Mouse (Mus musculus) mature B cell (primary cell): Measurements from ENCODE around the gene Lemd1.
"Not testable (repeated sequence)": the region's sequence is repeated elsewhere in the genome, so short reads cannot be mapped to it uniquely, and the experiment has no call there.

ENCODE experiments used
- in situ Hi-C: fragments of 300-500 bp; cut with MboI; formaldehyde crosslinking; loops from 2 replicates; pipeline ENCODE4 v1.14.3; 2019

Gene Lemd1

DNA sequence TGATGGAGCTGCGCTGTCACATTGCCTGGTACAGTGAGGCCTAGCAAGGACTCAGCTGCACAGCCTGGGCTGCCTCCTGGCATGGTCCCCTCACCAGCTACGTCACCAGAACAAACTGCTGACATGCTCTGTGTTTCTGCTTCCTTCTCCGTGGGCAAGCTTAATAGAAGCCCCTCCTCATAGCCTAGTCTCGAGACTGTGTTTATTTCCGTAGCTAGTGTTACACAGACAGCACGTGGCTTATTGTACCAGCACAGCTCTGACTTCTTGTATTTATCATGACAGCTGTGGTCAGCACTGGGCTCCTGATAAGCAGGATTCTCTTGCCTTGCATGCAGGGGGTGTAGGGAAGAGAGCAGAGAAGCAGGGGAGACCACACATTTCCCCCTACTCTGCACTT is 54.9 kb downstream of the Lemd1 start:
- in situ Hi-C loops, result no loop called here

DNA sequence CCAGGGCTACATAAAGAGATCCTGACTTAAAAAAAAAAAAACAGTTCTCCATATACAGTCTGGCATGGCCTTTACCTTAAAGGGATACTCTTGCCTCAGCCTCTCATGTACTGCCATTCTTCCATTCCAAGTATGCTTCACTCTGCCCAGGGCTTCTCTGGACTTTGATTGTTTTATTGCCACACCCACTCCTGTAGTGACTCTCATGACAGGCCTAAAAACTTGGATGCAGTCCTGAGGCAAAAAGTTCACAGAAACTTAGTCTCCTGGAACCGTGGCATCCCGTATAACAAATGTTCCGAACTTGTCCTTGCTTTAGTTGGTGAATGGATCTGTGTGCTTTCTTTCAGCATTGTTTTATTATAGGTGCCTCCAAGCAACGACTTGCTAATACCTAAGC is 55.4 kb downstream of the Lemd1 start:
- in situ Hi-C loops, result no loop called here

DNA sequence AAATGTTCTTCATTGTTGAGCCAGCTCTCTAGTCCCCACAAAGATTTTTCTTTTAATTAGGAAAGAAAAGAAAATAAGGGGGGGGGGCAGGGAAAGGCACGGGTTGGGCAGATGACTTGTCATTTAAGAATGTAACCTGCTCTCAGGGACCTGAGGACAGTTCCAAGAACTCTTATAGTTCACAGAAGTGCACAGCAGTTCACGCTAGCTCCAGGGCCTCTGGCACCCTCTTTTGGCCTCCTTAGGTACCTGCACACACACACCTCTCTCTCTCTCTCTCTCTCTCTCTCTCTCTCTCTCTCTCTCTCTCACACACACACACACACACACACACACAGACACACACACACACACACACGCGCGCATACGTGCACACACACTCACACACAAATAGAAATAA is 63.2 kb downstream of the Lemd1 start:
- in situ Hi-C loops, result no loop called here

DNA sequence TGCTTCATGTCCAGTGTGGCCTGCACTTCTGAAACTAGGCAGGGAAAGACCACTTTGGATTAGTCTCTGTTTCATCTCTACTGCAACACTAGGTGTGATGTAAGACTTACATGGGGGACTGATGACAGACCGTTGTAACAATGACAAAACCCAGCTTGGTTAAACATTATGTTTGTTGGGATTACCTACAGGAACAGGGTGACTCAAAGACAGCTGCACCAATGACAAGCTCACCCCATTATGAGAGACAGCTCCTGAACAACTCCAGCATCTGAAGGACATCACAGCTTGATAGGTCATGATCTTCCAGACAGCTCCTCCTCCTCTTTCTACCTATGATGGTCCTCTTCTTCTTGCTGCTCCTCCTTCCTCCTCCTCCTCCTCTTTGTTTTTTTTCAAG is 69.1 kb downstream of the Lemd1 start:
- in situ Hi-C loops, result no loop called here

DNA sequence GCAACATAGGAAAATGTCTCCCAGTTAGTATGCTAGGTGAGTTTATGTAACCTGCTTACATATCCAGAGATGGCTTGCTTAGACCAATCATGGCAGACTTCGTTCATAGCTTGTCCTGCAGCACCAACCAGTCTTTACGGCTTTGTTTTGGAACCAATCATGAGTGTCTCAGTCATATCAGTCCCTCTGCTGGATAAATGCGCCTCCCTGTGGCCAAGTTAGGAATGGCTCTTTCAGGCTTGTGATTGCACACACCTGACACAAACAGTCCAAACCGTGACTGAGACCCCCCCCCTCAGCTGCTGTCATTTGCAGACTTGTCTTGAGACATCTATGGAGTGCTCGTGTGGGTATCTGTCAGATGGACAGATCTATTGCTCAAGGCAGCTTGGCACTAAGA is 69.8 kb downstream of the Lemd1 start:
- in situ Hi-C loops, result no loop called here

DNA sequence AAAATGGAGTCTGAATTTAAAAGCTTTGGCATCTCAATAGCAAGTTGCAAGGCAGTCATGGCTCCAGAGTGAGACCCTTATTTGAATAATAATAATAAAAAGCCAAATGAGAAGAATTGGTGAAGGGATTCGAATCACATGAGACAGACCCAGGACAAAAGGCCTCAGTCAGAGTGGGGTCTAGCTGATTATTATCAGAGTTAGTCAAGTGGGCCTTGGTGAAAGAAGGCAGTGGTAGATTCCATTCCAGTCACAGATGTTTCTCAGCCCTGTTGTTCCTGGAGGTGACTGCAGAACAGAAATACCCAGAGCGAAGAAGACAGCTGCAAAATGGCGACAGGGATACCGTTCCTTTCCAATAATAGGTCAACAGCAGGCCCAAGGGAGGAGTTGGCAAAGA is 72.4 kb downstream of the Lemd1 start:
- in situ Hi-C loops, result no loop called here

DNA sequence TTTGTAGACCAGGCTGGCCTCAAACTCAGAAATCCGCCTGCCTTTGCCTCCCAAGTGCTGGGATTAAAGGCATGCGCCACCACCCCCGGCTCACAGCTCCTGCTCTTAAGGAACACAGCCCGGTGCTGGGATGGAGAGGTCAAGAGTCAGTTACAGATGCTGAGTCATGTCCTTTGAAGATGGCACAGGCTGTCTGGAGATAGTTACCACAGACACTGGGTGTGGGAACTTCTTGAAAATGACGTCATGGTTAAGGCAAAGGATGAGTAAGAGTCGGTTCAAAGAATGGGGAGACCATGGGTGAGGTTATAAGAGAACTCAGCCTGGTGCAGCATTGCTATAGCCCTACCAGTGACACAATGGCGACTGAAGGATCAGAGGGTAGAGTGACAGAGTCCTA is 73.3 kb downstream of the Lemd1 start:
- in situ Hi-C loops, result no loop called here

DNA sequence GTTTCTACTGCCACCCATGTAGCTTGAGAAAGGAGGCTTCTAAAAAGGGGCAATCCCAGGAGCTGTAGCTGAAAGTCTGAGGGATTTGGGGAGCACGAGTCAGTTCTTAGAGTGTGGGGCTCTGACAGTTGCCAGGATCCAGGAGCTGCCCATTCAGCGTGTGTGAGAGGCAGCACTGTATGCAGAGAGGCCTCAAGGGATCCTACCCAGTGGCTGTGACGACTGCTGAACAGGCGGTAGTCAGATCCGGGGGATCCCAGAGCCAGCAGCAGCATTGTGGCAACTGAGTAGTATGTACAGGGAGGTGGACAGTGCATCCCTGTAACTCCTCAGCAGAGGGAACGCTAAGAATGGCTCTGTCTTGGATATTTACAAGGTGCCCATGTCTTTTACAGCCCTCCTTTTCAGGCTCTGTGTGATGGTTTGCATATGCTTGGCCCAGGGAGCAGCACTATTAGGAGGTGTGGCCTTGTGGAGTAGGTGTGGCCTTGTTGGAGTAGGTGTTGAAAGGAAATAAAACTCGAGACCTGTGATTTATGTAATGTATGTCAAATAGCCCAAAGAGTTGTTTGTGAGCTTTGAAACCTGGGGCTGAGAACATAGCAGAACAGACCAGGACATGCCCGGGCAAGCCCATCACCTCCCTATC is 74.1 kb downstream of the Lemd1 start:
- in situ Hi-C loops, result no loop called here

DNA sequence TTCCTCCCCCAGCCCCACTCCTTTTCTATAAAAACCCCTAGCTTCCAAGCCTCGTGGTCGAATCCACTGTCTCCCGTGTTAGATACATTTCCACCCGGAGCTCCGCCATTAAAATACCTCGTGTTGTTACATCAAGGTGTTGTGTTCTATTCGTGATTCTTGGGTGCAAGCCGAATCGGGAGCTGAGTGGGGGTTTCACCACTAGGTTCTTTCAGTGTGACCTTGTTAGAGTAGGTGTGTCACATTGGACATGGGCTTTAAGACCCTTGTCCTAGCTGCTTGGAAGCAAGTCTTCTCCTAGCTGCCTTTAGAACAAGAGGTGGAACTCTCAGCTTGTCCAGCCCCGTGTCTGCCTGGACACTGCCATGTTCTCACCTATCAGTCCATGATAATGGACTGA is 74.7 kb downstream of the Lemd1 start:
- in situ Hi-C loops, result no loop called here

DNA sequence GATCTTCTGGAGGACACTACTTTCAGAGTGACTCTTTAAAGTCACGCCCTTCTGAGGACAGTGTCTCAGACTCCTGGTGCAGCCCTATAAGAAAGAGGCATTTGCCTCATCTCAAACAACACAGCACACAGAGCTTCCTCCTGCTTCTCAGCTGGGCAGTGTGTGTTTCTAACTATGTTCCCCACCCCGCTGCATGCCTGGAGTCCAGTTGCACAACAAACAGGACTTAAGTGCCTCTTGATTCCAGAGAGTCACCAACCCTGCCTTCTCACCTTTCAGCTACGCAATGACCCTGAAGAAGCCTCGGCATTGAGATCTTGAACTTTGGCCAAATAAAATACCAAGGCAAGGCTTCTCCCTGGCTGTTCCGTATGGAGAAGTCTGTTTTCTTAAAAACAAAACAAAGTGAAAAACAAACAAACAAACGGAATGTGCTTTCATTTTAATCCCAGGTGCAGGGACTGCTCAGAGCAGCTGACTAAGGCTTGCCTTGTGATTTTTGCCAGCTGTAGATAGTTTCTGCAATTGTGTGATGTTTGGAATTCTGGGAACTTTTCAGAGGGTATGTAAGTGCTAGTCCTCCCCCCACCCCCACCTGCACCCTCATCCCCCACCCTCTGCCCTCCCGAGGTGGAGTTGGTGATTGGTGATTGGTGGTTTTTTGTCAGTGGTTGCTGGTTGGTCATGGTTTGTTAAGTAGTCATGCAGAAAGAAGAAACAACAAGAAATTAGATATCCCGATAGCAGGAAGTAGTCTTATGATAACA is 75.7 kb downstream of the Lemd1 start:
- in situ Hi-C loops, result no loop called here

DNA sequence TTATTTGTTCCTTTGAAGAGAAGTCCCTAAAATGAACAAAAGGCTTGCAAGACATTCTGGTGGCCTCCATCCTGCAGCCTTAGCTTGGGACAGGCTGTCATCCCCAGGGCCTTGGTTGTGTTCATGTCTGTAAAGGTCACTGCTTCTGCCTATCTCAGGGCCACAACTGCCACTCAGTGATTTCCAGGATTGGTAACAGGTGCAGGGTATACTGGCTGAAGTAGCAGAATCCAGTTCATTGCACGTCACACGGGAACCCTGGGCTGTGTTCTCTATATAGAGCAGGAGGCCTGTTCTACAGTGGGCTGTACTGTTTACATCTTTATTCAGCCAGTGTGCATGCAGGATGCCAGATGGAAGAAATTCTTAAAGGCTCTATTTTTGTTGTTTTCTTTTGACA is 76.7 kb downstream of the Lemd1 start:
- in situ Hi-C loops, result no loop called here

DNA sequence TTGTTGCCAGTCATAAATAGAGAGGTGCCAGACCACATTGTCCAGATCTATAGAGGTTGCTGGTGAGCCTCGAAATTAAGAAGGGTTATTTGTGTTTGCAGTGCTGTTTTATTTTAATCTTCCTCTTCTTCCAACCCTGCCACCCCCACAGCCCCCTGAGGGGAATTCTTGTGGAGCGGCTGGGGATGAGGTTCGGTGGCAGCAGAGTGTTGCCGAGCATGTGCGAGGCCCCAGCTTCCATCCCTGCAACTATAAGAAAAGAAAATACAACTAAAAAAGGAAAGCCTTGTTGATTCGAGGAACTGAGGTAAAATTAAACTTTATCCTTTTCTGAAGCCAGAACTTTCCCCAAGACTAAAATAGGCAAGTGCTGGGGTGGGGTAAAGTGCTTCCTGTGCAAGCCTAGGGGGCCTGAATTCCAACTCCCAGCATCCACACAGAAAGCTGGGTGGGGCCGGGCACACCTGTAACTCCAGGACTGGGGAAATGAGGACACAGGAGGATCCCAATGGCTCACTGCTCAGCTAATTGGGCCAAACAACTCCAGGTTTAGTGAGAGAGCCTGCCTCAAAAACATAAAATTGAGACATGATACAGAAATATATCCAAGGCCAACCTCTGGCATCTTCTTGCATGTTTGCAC is 77.3 kb downstream of the Lemd1 start:
- in situ Hi-C loops, result no loop called here

DNA sequence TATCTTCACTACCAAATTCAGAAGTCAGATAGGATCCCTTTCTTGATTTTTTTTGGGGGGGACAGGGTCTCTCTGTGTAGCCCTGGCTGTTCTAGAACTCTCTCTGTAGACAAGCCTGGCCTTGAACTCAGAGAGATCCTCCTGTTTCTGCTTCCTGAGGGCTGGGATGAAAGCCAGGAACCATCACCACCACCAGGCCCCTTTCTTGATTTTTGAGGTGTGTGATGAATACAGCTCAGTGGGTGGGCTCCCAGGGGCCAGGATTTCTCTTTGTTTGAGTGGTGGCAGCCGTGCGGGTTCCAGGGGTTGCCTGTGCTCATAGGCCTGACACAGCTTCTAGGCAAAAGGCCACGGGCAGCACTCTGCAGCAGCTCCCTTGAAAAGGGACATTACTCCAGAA is 80.0 kb downstream of the Lemd1 start:
- in situ Hi-C loops, result no loop called here

DNA sequence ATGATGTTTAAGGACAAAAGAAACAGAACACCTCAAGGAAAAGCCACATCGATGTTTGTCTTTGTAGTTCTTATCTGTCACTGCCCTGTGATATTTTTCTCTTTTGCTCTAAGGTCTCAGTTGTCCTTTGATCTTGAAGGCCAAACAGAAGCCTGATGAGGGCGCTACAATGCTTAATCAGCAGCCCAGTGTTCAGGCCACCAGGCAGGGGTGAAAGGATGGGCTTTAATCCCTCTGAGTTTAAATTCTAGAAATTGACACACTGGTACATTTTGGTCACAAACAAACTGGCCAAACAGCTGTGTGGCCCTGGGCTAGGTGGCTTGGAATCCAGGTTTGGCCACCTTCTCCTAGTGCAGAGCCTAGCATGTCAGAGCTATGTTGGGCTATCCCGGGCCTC is 85.5 kb downstream of the Lemd1 start:
- in situ Hi-C loops, result no loop called here

DNA sequence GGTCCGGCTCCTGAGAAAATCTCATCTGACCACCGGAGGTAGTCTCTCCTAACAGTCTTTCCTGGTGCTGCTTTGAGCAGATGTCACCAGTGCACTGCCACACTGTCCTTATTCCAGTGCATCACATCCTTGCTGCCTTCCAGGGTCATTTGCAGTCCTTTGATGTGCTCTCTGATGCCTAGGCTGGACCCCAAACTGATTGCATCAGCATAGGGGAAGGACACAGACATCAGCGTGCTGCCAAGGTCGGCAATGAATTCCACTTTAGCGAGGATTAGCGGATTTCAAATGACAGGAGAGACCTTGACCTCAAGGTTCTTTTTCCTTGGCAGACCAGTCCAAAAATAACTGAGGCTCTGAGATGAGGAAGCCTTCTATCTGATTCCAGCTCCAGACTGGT is 85.9 kb downstream of the Lemd1 start:
- in situ Hi-C loops, result no loop called here

DNA sequence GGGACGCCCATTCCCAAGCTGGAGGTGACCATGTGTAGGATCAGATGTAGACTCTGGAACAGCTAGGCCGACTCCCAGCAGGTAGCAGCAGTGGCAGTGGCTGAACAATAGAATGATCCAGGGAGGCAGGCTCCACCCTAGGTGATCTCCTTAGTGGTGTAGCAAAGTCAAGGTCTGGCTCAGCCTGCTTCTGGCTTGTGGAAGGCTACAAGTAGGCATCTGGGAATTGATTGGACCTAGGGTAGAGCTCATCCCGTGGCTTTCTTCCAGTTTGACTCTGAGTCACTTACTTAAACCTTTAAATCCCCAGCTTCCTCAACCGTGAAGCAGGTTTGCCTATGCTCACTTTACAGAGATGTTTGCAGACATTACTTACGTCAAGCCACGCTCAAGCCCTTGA is 89.4 kb downstream of the Lemd1 start:
- in situ Hi-C loops, result not testable (repeated sequence)

DNA sequence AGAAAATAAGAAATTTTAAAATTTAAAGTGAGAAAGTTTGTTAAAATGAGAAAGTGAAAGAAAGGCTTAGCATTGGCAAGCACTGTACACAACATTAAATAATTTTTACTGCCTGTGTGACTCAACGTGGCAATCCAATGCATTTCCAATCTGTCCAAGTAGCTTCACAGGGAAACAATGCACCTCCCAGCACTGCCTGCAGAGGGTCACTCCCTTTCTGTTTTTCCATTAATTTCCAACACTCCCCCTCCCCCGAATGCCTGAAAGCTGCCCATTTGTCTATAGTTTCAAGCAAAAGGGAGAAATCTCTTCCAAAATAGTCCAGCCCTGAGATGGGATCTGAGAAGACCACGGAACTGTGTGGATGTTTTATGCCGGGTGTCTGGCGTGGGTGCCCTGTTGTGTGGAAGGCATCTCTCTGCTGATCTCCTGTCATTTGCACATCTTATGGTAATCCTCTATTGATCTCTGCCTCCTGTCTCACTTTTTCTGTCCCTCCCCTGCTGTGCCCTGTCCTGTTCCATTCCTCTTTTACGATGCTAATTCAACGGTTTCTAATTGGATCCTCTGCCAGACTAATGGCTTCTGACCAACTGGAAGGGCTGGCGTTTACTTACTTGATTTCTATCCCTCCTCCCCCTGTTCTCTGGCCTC is 90.4 kb downstream of the Lemd1 start:
- in situ Hi-C loops, result no loop called here

DNA sequence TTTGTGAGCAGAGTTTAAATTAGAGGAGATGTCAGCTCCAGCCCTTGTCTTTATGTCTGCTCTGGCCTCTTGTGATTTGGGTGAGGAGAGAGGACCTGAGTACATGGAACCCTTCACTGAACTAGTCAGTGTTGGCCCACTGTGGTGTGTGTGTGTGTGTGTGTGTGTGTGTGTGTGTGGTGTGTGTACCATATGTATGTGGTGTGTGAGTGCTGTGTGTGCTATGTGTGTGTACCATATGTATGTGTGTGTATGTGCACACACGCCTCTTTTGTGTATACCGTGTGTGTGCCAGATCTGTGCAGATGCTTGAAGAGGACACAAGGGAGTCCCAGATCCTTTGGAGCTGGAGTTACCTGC is 90.9 kb downstream of the Lemd1 start:
- in situ Hi-C loops, result no loop called here

DNA sequence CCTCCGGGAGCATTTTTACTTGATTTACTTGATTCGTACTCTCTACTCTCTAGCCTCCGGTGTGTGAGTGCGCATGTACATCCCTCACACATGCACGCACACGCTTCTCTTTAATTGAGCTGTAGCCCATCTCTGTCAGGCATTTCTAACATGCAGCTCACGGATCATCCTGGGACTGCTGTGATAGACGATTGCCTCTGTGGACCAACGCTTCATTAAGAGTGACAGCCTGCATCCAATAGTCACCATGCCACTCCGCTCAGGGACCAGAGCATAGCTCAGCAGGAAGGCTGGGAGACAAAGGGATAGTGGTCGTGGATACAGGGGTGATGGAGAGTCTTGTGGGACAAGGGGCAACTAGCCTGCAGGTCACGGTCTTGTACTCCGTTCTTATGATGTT is 91.8 kb downstream of the Lemd1 start:
- in situ Hi-C loops, result no loop called here

DNA sequence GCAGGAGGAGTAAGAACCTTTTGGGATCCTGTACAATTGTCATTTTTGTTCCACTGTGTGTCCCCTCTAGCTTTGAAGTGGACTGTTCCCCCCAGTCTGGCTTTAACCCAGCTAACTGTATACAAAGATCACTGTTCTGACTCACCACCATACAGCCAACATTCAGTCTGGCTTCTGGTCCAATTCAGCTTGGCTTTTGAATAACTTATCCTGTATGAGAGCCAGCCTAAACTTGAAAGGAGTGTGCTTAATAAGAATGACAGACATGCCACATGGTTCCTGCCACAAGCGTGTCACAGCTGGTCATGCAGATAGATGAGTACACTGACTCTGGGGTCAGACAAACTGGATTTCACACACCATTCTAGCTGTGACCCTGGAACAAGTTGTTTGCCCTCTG is 95.5 kb downstream of the Lemd1 start:
- in situ Hi-C loops, result no loop called here

DNA sequence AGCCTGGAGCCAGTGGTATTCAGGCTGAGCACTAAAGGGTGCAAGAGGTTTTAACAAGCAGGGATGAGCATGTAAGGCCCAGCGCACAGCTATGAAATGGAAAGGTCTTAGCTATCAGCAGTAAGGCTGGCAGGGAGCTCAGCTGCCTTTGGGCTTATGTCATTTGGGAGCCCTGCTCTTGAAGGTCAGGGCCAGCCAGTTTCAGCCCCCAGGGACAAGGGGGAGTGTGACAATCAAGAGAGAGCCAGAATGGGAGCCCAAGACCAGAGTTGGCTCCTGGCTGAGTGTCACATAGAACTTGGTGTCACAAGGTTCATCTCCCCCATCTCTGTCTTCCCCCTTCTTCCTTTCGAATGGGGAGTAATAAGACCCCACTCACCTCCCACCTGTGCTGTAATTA is 96.2 kb downstream of the Lemd1 start:
- in situ Hi-C loops, result no loop called here

DNA sequence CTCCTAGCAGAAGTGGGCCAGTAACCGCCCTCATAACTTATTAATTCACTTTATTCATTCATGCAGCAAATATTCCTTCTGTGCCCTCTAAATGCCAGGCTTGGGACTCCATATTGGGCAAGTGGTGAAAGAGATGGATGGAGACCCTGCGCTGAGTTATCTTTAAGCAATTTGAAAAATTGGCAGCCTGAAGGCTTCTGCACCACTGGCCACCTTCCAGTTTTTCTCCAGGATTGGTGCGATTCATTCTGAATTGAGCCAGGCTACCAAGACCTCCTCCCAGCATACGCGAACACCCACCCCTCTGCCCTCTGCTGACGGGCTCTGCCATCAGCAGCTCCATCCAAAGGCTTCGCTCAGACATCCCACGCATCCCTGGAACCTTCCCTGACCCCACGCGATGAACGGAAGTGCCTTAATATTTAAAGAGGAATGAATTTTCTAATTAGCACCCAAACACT is 96.8 kb downstream of the Lemd1 start:
- in situ Hi-C loops, result no loop called here

DNA sequence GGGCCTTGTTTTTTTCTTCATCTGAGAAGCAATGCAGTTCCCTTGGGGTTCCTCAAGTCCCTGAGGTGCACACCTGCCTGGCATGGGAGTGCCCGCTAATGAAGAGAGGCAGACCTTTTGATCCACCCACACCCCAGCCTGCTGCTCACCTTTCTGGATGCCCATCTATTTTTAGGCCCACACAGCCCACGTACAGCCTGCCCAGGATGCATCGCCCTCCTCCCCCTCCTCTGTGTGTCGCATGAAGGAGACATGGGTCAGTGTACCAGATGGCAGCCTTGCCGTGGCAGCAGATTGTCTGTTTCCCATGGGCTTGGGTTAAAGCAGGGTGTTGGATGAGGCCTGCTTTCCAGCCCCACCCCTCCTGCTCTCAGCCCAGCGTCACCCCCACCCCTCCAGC is 98.7 kb downstream of the Lemd1 start:
- in situ Hi-C loops, result no loop called here
